Mouse (Mus musculus) cerebellum, adult 11 months (tissue): Measurements from ENCODE around the gene Nomo1.
A peak's percentile ranks its signal among the peaks of the same experiment; 100 is the strongest.

Source experiments
- DNase-seq: peaks from one replicate; pipeline ENCODE4 v3.0.0; 2022

The Nomo1 gene

DNA sequence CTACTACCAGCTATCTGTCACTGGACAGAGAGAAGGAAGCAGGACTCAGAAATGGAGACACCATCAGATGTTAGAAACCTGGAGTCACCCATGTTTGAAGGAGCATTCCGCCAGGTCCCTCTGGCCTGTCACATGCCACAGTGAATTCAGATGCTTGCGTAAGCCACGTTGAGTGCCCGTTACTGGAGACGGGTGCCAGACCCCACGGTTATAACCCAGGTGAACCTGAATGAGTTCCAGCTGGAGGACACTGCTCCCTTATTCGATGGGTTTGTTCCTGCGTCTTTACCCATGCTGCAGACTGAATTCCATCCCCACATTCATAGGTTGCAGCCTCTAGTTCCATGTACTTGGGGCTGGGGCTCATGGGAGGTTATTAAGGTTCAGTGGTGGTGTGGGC, 70.3 kb downstream of the Nomo1 start:
- DNase-seq = no peak

DNA sequence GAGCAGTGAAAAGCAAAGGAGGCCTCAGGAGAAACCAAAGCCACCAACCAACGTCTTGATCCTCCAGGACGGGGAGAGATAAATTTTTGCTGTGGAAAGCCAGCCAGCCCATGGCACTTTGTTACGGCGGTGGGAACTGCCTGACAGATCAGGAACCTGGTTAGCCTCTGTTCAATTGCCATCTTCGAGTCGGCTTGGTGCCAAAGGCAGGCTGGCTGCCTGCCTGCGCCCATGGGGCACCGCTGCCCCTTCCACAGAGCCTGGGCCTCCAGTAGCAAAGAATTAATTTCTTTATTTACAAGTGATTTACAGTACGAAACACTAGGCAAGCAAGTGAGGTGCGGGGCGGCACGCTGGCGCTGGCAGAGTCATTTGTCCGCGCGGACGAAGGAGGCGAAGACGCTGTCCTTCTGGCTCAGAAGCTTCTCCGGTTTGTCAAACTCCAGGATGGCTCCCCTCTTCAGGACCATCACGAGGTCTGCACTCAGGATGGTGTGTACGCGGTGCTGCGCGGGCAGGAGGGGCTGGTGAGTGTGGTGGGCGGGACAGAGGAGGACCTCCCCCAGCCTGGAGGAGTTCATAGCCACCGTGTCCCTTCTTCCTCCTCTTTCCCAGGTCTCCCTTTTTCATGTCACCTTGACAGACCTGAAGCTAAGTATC, 70.9 kb downstream of the Nomo1 start:
- peak; percentile 70 for DNase-seq

DNA sequence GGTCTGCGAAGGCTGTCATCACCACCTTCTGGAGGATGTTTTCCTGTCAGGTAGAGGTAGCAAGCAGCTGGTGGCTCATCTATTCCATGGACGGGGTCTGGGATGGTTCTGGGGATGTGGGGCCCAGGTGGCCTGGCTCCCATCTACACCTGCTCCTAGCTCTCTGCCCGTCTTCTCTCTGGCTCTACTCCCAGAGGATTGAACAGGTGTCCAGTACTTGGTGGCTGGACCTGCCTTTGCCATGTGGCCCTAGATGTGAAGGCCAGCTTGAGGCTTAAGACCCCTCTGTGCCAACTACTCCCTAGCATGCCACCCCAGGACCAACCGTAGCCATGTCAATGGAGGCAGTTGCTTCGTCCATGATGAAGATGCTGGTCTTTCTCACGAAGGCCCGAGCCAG, 72.0 kb downstream of the Nomo1 start:
- DNase-seq = peak; percentile 45

DNA sequence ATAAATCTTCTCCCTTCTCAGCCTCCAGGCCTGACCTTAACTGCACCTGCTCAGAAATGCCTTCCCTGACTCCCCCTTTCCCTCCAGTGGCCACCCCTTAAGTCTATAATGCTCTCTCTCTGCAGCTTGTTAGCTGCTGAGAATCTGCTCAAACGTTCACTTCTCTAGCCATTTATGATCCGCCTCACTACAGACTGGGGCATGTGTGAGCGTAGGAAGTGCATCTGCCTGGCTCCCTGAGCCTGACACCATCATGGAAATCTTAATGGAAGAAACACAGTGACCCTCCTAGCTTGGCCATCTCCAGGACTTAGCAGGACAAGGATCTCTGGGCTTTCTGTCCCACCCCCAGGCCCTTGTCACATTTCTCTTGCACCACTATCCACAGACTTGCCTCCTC, 76.6 kb downstream of the Nomo1 start:
- DNase-seq = no peak

DNA sequence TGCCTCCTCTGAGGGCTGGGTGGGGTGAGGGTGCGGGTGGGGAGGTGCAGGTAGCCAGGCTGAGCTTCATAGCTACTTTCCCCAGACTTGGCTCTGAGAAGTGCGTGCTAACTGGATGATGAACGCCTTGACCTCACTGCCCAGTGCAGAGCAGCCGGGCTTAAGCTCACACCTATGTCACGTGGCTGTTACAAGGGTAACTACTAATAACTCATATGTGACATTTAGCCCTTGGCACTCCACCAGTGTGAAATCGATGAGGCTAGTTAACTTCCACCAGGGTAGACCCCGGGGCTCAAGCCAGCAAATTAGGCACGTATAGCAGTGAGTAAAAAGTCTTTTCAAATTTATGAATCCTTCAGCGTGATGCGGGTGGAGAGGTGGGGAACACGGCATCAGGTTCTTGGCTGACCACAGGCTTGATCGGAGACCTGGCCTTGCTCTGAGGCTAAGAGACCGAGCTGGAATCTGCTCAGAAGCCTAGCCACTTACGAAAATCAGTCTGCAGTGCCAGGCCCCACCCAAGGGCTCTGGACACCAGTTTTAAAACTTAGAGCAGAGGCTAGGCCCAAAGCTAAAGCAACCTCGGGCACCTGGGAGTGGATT, 77.8 kb downstream of the Nomo1 start:
- no peak for DNase-seq

DNA sequence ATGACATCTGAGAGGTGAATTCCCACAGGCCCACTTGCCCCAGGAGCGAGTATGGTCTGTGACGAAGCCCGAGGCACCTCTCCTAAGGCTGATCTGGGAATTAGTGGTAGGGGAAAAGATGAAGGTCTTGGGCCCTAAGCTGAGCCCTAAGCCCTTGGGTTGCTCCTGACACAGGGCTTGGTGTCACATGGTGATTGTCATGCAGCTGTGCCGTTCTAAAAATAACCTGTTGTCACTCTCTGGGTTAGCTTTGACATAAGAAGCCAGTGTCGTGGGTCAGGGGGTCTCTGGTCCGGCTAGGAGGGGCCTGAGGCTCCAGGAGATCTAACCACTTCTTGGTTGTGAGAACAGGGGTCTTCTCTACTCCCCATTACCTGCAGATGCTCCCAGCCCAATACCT, 78.4 kb downstream of the Nomo1 start:
- no peak for DNase-seq

DNA sequence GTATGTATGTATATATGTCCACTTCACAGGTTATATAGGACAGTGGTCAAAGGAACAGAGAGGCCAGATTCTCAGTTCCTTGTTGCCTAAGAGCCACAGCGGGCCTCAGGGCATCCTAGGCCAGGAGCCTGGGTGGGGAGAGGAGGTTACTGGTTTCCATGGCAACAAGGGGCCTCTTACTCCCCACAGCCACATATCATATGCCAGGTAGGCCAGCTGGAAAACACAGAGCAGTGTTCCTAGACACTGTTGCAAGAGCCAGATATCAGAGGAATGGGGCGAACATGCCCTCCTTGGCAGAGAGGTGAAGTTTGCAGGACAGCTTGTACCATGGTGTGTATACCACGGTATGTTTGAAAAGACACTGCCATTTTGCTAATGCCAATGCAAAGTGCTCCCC, 79.9 kb downstream of the Nomo1 start:
- no peak for DNase-seq

DNA sequence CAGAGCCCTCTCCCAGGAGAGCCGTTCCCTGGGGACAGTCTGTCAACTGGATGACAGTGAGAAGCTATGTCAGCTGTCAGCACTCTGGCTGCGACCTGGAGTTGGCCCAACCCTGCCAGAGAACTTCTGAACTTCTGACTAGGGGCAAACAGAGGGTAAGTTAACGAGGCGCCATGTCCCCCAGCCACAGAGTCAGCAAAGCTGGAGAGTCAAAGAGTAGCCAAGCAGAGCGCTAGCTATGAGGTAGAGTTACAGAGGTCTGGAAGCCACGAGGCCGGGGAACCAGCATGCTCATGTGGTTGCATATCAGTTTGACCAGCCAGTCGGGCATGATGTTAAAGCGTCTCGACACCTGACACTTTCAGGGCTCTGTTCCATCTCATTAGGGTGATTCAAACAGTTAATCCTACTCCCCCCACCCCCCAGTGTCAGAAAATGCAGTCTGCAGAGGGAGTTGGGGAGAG, 82.7 kb downstream of the Nomo1 start:
- no peak for DNase-seq

DNA sequence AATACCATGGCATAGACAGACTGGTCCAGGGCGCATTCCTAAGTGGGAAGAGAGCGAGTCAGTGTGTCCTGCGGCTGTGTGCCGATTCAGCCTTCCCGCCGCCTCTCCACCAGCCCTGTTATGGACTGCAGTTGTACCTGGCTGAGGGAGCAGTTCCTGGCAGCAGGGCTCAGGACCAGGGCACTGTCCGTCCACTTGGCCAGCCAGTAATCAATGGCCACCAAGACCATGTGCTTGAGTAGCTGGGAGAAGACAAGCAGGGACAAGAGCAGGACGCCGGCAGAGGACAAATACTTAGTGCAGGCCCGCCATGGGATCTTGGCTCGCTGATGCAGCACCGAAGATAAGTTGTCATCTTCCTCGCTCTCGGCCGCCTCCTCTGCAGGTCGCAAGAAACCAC, 83.5 kb downstream of the Nomo1 start:
- DNase-seq = no peak

DNA sequence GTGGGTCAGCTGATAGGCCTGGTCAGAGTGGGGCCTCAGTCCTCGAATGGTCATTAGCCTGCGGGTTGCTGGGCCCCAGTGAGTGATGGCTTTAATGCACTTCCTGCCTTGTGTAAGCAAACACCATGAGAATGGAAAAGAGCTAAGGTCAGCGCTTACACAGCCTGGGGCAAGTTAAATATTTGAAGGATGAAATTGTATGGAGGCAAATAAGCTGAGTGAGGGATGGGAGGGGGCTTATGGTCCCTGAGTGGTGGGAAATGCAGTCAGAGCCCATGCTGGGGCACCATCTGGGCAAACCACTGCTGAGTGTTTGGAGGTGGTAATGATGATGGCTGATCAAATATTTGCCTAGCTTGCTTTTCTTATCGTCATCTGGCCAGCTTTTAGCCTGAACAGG, 89.5 kb downstream of the Nomo1 start:
- DNase-seq = no peak

DNA sequence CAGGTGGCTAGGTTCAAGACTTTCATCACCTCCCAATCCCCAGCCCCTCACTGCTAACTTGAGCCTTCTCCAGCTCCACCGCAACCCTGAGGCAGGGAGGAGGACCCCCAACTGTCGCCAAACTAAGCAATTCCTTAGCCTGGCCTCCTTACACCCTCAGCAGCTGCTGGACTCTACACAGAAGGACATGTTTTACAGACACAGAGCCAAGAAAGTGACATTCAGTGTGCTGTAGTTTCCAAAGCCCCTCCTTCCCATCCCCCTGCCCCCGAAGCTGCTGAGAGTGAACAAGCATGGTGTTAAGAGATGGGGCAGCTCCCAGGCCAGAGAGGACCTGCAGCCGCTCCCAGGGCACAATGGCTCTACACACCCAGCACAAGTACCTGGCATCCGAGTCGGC, 91.0 kb downstream of the Nomo1 start:
- DNase-seq = no peak

DNA sequence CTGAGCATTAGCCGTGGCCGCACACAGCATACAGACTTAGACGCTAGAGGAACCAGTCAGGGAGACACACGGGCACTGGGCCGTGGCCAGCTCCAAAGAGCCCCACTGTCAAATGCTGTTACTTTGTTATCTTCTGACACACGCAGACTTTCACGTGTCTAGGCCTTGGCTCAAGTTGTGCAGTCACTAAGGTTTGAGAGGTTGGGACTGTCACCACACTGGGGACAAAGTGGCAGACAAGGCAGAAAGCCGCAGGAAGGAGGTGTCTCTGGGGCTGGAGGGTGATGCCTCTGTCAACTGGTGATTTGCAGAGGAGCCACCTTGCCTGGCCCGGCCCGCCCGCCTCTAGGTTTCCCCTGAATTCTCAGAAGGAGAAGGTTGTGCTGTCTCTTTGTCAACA, 91.8 kb downstream of the Nomo1 start:
- DNase-seq = no peak

DNA sequence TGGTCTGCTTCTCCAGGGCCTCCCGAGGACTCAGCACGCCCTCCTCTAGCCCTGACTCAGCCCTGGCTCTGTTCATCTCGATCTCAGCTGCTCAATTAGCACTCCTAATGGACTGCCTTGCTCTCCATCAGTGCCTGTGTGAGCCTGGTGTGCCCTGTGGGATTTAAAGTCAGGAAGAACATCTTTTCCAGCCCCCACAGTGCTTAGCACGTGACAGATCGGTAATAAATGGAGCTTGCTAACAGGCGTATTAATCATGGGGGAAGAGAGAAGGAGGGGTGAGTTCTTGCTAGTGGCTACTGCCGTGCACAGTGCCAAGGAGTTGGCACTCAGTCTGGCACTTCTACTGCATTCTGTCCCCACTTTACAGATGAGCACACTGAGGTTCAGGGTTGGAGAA, 94.7 kb downstream of the Nomo1 start:
- no peak for DNase-seq

DNA sequence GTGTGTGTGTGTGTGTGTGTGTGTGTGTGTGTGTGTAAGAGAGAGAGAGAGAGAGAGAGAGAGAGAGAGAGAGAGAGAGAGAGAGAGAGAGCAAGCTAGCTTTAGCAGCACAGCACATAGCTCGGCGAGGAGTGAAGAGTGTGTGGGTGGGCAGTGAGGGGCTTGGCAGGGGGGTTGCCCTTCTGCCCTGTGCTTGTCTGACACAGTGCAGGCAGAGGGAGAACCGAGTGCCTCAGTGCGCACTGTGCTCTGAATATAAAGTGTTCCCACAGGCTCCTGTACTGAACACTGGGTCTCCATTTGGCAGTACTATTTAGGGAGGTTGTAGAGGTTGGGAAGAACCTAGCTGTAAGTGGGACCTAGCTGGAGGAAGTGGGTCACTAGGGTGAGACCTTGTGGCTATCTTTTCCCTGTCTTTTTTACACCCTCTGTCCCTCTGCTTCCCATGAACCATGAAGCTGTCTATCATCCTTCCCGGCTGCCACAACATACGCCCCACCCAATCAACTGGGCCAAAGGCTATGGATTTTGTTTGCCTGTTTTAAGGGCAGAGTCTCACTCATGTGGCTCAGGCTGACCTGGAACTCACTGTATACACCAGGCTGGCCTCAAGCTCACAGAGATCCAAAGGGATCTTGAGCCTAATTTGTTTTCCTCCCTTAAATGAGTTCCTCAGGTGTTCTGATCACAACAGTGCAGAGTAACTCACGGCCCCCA, 96.1 kb downstream of the Nomo1 start:
- DNase-seq = no peak

DNA sequence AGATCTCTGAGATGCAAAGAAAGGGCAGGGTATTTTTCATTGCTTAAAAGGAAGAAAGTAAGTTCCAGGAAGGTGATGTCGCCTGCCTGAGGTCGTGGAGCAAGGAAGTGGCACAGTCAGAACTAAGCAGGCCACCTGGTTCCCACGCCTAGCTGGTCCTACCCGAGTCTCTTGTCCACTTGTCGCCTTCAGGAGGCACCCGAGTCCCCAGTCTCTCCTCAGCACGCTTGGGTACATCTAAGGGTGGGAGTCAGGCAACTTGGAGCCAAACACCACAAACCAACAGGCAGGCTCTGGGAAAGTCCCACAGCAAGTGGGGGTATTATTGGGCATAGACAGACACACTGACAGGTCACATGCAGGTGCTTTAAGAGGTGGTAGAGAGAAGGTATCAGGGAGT, 97.2 kb downstream of the Nomo1 start:
- DNase-seq = no peak

DNA sequence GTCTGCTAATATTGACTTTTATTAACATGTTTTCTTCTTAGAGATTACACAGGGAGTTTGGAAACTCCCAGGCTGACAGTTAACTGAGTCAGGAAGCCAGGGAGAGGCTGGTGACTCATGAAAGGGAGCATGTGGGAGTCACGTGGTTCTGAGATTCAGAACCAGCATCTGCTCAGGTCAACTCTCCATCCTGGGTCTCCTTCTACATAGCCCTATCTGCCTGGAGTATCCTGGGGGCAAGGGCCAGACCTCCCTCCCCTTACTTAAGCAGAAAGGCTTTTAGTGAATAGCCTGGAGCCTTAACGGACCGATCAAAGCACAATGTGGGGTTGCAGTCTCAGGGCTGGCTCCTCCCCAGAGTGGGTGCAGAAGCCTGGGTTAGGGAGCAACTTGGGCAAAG, 97.8 kb downstream of the Nomo1 start:
- DNase-seq = peak; percentile 49

DNA sequence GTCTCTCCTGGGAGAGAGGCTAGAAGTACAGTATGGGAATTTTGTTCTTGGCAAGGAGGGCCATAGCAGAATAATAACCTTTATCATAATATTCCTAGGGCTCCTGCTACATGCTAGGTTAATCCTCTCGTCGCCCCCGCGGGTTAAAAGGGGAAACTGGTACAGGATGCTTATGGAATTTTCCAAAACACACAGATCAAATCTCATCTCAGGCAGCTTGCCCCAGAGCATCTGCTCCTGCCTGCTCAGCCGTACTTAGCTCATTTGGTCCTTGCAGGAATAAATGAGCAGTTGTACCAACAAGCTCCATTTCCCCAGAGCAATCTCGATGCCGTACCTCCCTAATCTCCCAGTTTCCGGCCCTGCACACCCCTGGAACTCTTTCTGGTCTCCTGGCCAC, 98.3 kb downstream of the Nomo1 start:
- DNase-seq = peak; percentile 62

DNA sequence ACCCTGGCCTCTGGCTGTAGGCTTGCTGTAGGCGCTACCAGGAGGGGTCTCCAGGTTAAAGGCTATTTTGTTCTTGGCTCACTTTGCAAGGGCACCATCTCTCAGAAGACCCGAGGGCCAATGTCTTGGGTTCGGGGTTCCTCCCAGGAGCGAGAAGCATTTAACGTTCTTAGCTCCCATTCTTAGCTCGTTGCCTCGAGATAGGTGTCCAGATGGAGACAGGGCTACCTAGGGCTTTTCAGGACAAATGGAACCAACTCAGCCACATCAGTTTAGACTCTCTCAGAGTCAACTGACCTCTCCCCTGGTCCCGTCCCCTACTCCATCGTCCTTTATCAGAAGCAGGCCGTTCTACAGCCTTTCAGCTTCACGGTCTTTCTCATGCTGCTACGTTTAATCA, 98.7 kb downstream of the Nomo1 start:
- DNase-seq = no peak
